Mouse (Mus musculus): Measurements from ENCODE around the gene Cand2. TPM values are rescaled to one million over a fixed set of nuclear protein-coding genes. Genes with fewer than 3 reads are reported as not detected.

Gene Cand2
- polyA plus RNA-seq, 1 experiment = 6.5 TPM

- DNase-seq (ENCODE audit: low spot score) = no peak
Observed at GRCm38 (mm10) chr6:115830779-115831601, 56.7 kb downstream of the Cand2 start.

DNA sequence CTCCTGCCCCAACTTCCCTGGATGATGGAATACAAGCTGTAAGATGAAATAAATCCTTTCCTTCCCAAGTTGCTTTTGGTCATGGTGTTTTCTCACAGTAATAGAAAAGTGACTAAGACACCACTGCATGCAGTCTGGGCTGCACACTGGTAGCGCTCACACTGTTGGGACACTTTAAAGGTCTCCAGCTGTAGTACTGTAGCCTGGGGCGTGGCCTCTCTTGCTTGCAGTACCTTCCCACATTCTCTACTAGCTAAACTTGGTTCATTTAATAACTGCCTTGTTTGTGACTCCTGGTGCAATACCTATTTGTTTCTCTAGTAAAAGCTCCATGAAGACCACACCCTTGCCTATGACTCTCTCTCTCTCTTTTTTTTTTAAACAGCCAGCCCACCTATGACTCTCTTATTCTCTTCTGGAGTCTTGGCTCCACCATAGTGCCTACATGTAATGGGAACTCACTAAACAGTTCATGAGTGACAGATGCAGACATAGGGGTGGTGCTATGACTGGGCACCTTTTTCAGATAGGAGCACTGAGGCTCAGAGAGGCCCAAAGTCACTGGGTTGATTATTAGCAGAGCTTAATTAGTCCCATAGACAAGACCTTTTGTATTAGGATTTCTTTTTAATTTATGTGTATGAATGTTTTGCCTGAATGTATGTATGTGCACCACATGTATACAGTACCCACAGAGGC is 58.0 kb downstream of the Cand2 start:
- DNase-seq (ENCODE audit: low spot score) = no peak

DNA sequence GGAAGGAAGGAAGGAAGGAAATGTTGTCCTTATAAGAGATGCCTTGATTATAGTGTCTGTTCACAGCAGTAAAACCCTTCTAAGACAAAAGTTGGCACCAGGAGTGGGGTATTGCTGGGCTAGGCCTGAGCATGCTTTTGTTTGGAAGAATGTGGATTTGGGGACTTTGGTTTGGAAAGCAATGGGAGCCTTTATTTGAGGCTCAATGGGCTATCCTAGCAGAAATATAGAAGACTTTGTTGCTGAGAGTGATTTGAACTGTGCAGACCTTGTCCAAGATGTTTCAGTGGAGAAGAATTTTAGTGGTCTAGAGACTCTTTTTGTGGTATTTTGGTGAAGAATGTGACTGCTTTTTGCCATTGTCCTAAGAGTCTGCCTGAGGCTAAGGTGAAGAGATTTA is 59.5 kb downstream of the Cand2 start:
- no peak for DNase-seq (ENCODE audit: low spot score)

DNA sequence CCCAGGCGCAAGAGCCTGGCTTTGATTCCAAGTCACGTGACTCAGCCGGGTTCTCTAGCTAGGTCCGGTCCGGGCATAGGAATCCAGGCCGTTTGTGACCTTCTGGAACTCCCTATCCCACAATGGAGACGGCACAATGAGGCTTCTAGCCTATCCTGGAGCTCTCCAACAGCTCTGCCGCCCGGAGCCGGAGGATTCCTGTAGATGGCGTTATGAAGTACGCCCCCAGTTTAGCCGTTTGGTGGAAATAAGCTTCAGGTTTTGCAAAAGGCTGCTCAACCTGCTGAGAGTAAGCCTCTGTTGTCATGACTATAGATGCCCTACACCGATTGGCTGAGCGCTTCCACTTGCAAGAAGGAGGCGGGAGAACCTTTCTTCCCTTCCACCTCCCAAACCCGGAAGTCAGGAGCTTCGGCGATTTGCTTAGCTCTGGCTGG is 63.8 kb downstream of the Cand2 start, which contains the start of gene Efcab12:
TSS of gene Efcab12 (minus strand) at position 252 of the 437 bp plus-strand sequence.
- no peak for DNase-seq (ENCODE audit: low spot score)

- DNase-seq (ENCODE audit: low spot score) = no peak
Observed at GRCm38 (mm10) chr6:115838745-115839144, 64.4 kb downstream of the Cand2 start.

DNA sequence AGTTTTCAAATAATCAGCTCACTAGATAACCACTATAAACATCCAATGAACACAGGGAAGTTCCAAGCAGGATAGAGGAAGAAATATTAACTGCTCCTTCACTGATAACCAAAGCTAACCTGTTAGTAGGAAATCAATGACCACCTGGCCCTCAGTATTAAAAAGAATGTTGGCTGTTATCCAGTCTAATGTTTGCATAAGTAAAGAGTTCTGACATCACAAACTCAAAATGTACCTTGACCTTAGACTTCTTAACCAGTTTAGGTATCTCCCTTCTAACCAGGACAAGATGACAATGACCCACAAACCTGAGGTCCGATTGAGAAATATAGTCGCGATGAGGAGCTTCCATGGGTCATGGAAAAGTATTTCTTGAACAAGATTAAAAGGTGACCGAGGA is 70.7 kb downstream of the Cand2 start:
- DNase-seq (ENCODE audit: low spot score) = no peak

GRCm38 (mm10) chr6:115846640-115847411 is 72.5 kb downstream of the Cand2 start:
- DNase-seq (ENCODE audit: low spot score) = no peak

DNA sequence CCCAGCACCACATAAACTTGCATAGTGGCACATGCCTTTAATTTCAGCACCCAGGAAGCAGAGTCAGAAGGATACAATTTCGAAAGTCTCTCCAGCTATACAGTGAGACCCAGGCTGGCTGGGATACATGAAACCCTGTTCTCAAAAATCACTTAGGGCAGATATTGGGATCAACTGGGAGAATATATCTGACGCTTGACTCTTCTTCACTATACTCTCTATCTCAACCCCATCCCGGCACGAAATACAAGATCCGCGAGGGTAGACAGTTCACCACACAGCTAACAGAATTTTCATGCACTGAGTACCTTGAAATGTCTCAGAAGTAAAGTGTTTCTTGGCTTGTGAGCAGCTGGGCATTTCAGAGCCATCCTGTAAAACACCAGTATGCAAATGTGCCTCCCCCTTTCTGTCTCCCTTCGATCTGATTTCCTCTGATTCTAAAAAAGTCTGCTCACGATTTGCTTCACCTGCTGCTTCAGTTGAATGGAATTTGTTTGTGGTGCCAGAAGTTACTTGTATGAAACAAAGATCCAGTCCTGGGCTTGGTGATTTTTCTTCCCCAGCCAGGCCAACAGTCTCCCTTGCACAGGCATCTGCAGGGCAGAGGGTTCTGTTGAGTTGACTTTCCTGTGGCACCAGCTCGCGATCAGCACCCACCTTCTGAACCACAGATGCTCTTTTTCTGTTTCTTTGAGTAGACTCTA is 74.4 kb downstream of the Cand2 start:
- DNase-seq (ENCODE audit: low spot score) = no peak

- no peak for DNase-seq (ENCODE audit: low spot score)
Observed at GRCm38 (mm10) chr6:115852446-115853090, 78.2 kb downstream of the Cand2 start.

- DNase-seq (ENCODE audit: low spot score) = peak; percentile 83
Observed at GRCm38 (mm10) chr6:115853091-115853813, 78.9 kb downstream of the Cand2 start, which contains the start of the genes Mbd4 and Ift122. Mbd4 (minus strand) TSS chr6:115853371. Ift122 (plus strand) TSS chr6:115853470.

DNA sequence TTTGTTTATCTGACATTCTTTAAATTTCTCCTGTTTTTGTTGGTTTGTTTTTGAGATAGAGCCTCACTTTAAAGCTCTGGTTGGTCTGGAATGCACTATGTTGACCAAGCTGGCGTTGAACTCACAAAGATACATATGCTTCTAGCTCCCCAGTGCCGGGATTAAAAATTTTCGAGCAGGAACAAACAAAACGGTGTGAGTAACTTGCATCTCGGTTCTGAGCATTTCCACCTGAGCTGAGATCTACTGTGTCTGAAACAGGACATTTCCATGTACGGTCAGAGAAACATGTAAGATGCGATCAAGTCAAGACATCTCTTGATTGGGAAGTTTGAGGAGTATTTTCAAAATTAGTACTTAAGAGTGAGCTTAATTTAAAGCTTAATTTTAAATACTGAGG is 79.6 kb downstream of the Cand2 start:
- DNase-seq (ENCODE audit: low spot score) = no peak

- no peak for DNase-seq (ENCODE audit: low spot score)
Observed at GRCm38 (mm10) chr6:115854432-115854831, 80.1 kb downstream of the Cand2 start.

Other genes with a start within 250 kb of the Cand2 start
- gene Tsen2, start 229.9 kb upstream of the Cand2 start, polyA plus RNA-seq (2012; rRNA removed) = 8.4 and 11.1 TPM in 2 replicates
- 0.07 and 0.17 TPM in 2 replicates for gene Mkrn2os, start 182.0 kb upstream of the Cand2 start, polyA plus RNA-seq (2012; rRNA removed)
- gene Mkrn2, start 172.6 kb upstream of the Cand2 start, polyA plus RNA-seq (2012; rRNA removed) = 22.5 and 24.3 TPM in 2 replicates
- 107 and 120 TPM in 2 replicates for gene Raf1, start 97.9 kb upstream of the Cand2 start, polyA plus RNA-seq (2012; rRNA removed)
- gene Tmem40, start 12.1 kb upstream of the Cand2 start, polyA plus RNA-seq (2012; rRNA removed) = 34.8 and 49.5 TPM in 2 replicates
- 2,458 and 3,073 TPM in 2 replicates for gene Rpl32, start 34.2 kb downstream of the Cand2 start, polyA plus RNA-seq (2012; rRNA removed)
- gene Efcab12, start 63.9 kb downstream of the Cand2 start, polyA plus RNA-seq (2012; rRNA removed) = 0.56 and 0.74 TPM in 2 replicates
- 4.4 and 5.0 TPM in 2 replicates for gene Mbd4, start 78.8 kb downstream of the Cand2 start, polyA plus RNA-seq (2012; rRNA removed)
- gene Ift122, start 78.9 kb downstream of the Cand2 start, polyA plus RNA-seq (2012; rRNA removed) = 12.8 and 13.7 TPM in 2 replicates
- gene Rho, start 157.2 kb downstream of the Cand2 start, polyA plus RNA-seq (2012; rRNA removed) = 0.44 and 0.66 TPM in 2 replicates
- not detected in 2 replicates for gene H1foo, start 170.4 kb downstream of the Cand2 start, polyA plus RNA-seq (2012; rRNA removed)
- 35.8 and 45.2 TPM in 2 replicates for gene Plxnd1, start 220.5 kb downstream of the Cand2 start, polyA plus RNA-seq (2012; rRNA removed)

Data from urinary bladder, adult 2 months (tissue).